Comparison of ENCODE assay signal across 7 mouse cellular contexts in genomic region chr5:118327961-118328712, GRCm38 (mm10).
DNase-seq lines count a peak whose midpoint lies in the region; ATAC-seq lines count a peak whose summit lies in the region.

No protein-coding gene starts in this region.

- peak overlapping the region; percentile 74 for H3K4me2 ChIP-seq in heart, embryonic 12.5 days
- peak overlapping the region; percentile 51 for H3K4me2 ChIP-seq in midbrain, embryonic 15.5 days

- no peak overlapping the region for H3K27ac ChIP-seq in heart, embryonic 12.5 days (ENCODE audit: poor library complexity, severe bottlenecking)
- H3K27ac ChIP-seq in midbrain, embryonic 15.5 days: peak overlapping the region; percentile 64

- DNase-seq in urinary bladder, postnatal 14 days (ENCODE audit: low spot score): peak; percentile 28
- no peak for DNase-seq in urinary bladder, adult 2 months (ENCODE audit: low spot score)
- DNase-seq in kidney, postnatal 36 days: peak; percentile 54 to 76
- no peak for DNase-seq in spleen, adult 18-20 months
- DNase-seq in cerebellum, adult 9-11 months: no peak

- no peak for ATAC-seq in heart, embryonic 12.5 days (ENCODE audit: insufficient number of reproducible peaks, low FRiP score)
- 0 out of 2 replicates have a peak, but pooled peaks have one; percentile 38 for ATAC-seq in midbrain, embryonic 15.5 days (replicated peaks)

- peak overlapping the region; percentile 40; the same call in 1 of the 2 replicates for H3K9ac ChIP-seq in heart, embryonic 12.5 days
- no peak overlapping the region for H3K9ac ChIP-seq in midbrain, embryonic 15.5 days

- H3K4me1 ChIP-seq in heart, embryonic 12.5 days (replicated peaks): peaks cover 25% of the 10 kb centered on the region
- H3K4me1 ChIP-seq in midbrain, embryonic 15.5 days: peaks cover 28% of the 10 kb centered on the region

- 0 out of 2 replicates have a peak, but pooled peaks cover 6% of the 10 kb centered on the region for H3K9me3 ChIP-seq in heart, embryonic 12.5 days (replicated peaks)
- 0 out of 2 replicates have a peak, but pooled peaks cover 4% of the 10 kb centered on the region for H3K9me3 ChIP-seq in midbrain, embryonic 15.5 days

- H3K4me3 ChIP-seq in heart, embryonic 12.5 days: peak overlapping the region; percentile 31
- peak overlapping the region; percentile 23 for H3K4me3 ChIP-seq in midbrain, embryonic 15.5 days

- WGBS in heart, embryonic 12.5 days: 9% methylated on average over 28 of the region's 28 CpGs
- under 1% methylated on average over 28 of the region's 28 CpGs for WGBS in midbrain, embryonic 15.5 days

- H3K27me3 ChIP-seq in heart, embryonic 12.5 days (replicated peaks): peaks cover 28% of the 10 kb centered on the region
- H3K27me3 ChIP-seq in midbrain, embryonic 15.5 days (replicated peaks): no peaks in the 10 kb centered on the region

- H3K36me3 ChIP-seq in heart, embryonic 12.5 days: no peaks in the 10 kb centered on the region
- no peaks in the 10 kb centered on the region for H3K36me3 ChIP-seq in midbrain, embryonic 15.5 days (replicated peaks)

Comparison
In these comparisons a context has a peak if more than half of its experiments do, and no peak if none do; other contexts are left out.
1. DNase-seq: peak in urinary bladder, postnatal 14 days (single experiment) and kidney, postnatal 36 days (2 of 2); none in urinary bladder, adult 2 months (single experiment), spleen, adult 18-20 months (0 of 2) and cerebellum, adult 9-11 months (single experiment).